Mouse (Mus musculus) neural tube, embryonic 11.5 days (tissue): ENCODE data around the gene Gm21994. TPM values are rescaled to one million over a fixed set of nuclear protein-coding genes. Genes with fewer than 3 reads are reported as not detected.
"Not testable (repeated sequence)": the region's sequence is repeated elsewhere in the genome, so short reads cannot be mapped to it uniquely, and the experiment has no call there.

Experiments used
- ATAC-seq: fragments of 200-750 bp; cut with Nextera tagmentation; 2 replicates; pipeline ENCODE4 v1.8.0; 2017; ENCODE audit warnings: moderate number of reproducible peaks, mild to moderate bottlenecking, moderate TSS enrichment, moderate library complexity; ENCODE audit not compliant: insufficient read depth, low FRiP score, low TSS enrichment
- DNase-seq: peaks from one replicate; pipeline ENCODE4 v3.0.0-alpha.2; 2015; ENCODE audit warnings: low spot score
- H3K27ac ChIP-seq: fragments of 300-500 bp; sonication (generic); 2 replicates; pipeline ENCODE4 v1.5.1; 2014; ENCODE audit warnings: low read depth, mild to moderate bottlenecking, low read length
- H3K27me3 ChIP-seq: fragments of 300-500 bp; sonication (generic); 2 replicates; pipeline ENCODE4 v1.6.1; 2014; ENCODE audit warnings: mild to moderate bottlenecking, low read length, mixed read lengths; ENCODE audit not compliant: control insufficient read depth, insufficient read depth
- H3K36me3 ChIP-seq: fragments of 300-500 bp; sonication (generic); 2 replicates; pipeline ENCODE4 v1.6.1; 2014; ENCODE audit warnings: mild to moderate bottlenecking, low read length, moderate library complexity, mixed read lengths; ENCODE audit not compliant: control insufficient read depth, insufficient read depth
- H3K4me1 ChIP-seq: fragments of 300-500 bp; sonication (generic); 2 replicates; pipeline ENCODE4 v1.6.1; 2014; ENCODE audit warnings: low read length, mixed read lengths; ENCODE audit not compliant: control insufficient read depth, insufficient read depth
- H3K4me2 ChIP-seq: fragments of 300-500 bp; sonication (generic); 2 replicates; pipeline ENCODE4 v1.6.1; 2014; ENCODE audit warnings: low read depth, mild to moderate bottlenecking, moderate library complexity
- H3K4me3 ChIP-seq: fragments of 300-500 bp; sonication (generic); 2 replicates; pipeline ENCODE4 v1.5.1; 2014; ENCODE audit warnings: low read depth, low read length
- H3K9ac ChIP-seq: fragments of 300-500 bp; sonication (generic); 2 replicates; pipeline ENCODE4 v1.6.1; 2014; ENCODE audit warnings: mild to moderate bottlenecking, low read length
- H3K9me3 ChIP-seq: fragments of 300-500 bp; sonication (generic); 2 replicates; pipeline ENCODE4 v1.6.1; 2016; ENCODE audit warnings: low read length; ENCODE audit not compliant: control insufficient read depth
- WGBS: fragments of 180-500 bp; shearing (Covaris S2); extraction: QIAGEN DNeasy Blood & Tissue Kit; methylation state at CpG from one replicate; pipeline ENCODE4 v1.1.7; 2014; 5-methylcytosine and 5-hydroxymethylcytosine counted together
- polyA plus RNA-seq: library from polyadenylated mRNA; unstranded; fragments of >200 nt; fragmentation: Nextera tagmentation; extraction: Ambion mirVana; gene quantifications from 2 replicates; pipeline ENCODE4 v1.2.1, GENCODE M21; 2014

Gm21994 gene
- 2.7 and 3.6 TPM in 2 replicates for polyA plus RNA-seq

- not testable (repeated sequence) for H3K9me3 ChIP-seq, H3K36me3 ChIP-seq, H3K27me3 ChIP-seq, H3K27ac ChIP-seq, H3K4me3 ChIP-seq, H3K9ac ChIP-seq, H3K4me2 ChIP-seq, ATAC-seq, DNase-seq, H3K4me1 ChIP-seq
- WGBS = 65% methylated on average over 2 of the region's 2 CpGs
Observed at GRCm38 (mm10) chr2:150255491-150255890, at the start of gene Gm21994. TSS of gene Gm21994 (minus strand) at chr2:150255591.

- no peak overlapping the region for H3K27ac ChIP-seq
- no peaks in the 10 kb centered on the region for H3K9me3 ChIP-seq
- DNase-seq (no peak), ATAC-seq (no peak)
- WGBS = 50% methylated on average over 1 of the region's 1 CpGs
- H3K4me3 ChIP-seq = no peak overlapping the region
- H3K4me1 ChIP-seq = no peaks in the 10 kb centered on the region
- no peaks in the 10 kb centered on the region for H3K36me3 ChIP-seq
- H3K4me2 ChIP-seq = no peak overlapping the region
- no peak overlapping the region for H3K9ac ChIP-seq
- no peaks in the 10 kb centered on the region for H3K27me3 ChIP-seq
Observed at GRCm38 (mm10) chr2:150299096-150299495, 43.7 kb upstream of the Gm21994 start.

- Histone ChIP-seq H3K4me1 (no peaks in the 10 kb centered on the region), H3K4me2 (no peak overlapping the region), H3K27me3 (no peaks in the 10 kb centered on the region), H3K27ac (no peak overlapping the region), H3K4me3 (no peak overlapping the region), H3K9ac (no peak overlapping the region), H3K9me3 (no peaks in the 10 kb centered on the region), H3K36me3 (no peaks in the 10 kb centered on the region)
- DNase-seq = no peak
- no peak for ATAC-seq
- WGBS = 88% methylated on average over 6 of the region's 6 CpGs
Observed at GRCm38 (mm10) chr2:150293669-150294068, 38.3 kb upstream of the Gm21994 start.

GRCm38 (mm10) chr2:150257291-150257690 lies 1.9 kb upstream of the Gm21994 start, which contains the start of gene Gm14124:
TSS of gene Gm14124 (plus strand) at chr2:150257517.
- not testable (repeated sequence) for H3K36me3 ChIP-seq, ATAC-seq, H3K27ac ChIP-seq, H3K9ac ChIP-seq, H3K27me3 ChIP-seq, H3K9me3 ChIP-seq, DNase-seq, H3K4me1 ChIP-seq, H3K4me3 ChIP-seq, H3K4me2 ChIP-seq
- 85% methylated on average over 3 of the region's 4 CpGs for WGBS

- not testable (repeated sequence) for ATAC-seq
- 61% methylated on average over 2 of the region's 2 CpGs for WGBS
Observed at GRCm38 (mm10) chr2:150256861-150257260, 1.5 kb upstream of the Gm21994 start.

GRCm38 (mm10) chr2:150243211-150243610 lies 12.2 kb downstream of the Gm21994 start:
- H3K9me3 ChIP-seq = no peaks in the 10 kb centered on the region
- no peaks in the 10 kb centered on the region for H3K4me1 ChIP-seq
- no peak for DNase-seq
- H3K27ac ChIP-seq = no peak overlapping the region
- no peak overlapping the region for H3K9ac ChIP-seq
- no peaks in the 10 kb centered on the region; the same call in 1 of the 2 replicates for H3K36me3 ChIP-seq
- ATAC-seq = no peak
- H3K4me2 ChIP-seq = no peak overlapping the region
- 90% methylated on average over 2 of the region's 2 CpGs for WGBS
- H3K4me3 ChIP-seq = no peak overlapping the region
- H3K27me3 ChIP-seq = no peaks in the 10 kb centered on the region

More at GRCm38 (mm10) chr2:150256861-150257260, 1.5 kb upstream of the Gm21994 start:
- H3K36me3 ChIP-seq, H3K9me3 ChIP-seq, H3K4me1 ChIP-seq, H3K27me3 ChIP-seq, H3K27ac ChIP-seq, H3K4me2 ChIP-seq, H3K4me3 ChIP-seq, H3K9ac ChIP-seq, DNase-seq: not testable (repeated sequence)

GRCm38 (mm10) chr2:150223263-150223662 lies 32.1 kb downstream of the Gm21994 start:
- H3K4me1 ChIP-seq, H3K9me3 ChIP-seq, H3K27me3 ChIP-seq, H3K9ac ChIP-seq, H3K27ac ChIP-seq, H3K36me3 ChIP-seq, DNase-seq, H3K4me2 ChIP-seq, ATAC-seq, H3K4me3 ChIP-seq: not testable (repeated sequence)

GRCm38 (mm10) chr2:150218363-150218725 lies 37.0 kb downstream of the Gm21994 start:
- 0% methylated on average over 2 of the region's 4 CpGs for WGBS
- not testable (repeated sequence) for H3K27ac ChIP-seq, DNase-seq, H3K4me1 ChIP-seq, H3K27me3 ChIP-seq, H3K9me3 ChIP-seq, H3K36me3 ChIP-seq
- Histone ChIP-seq H3K9ac (peak overlapping the region; percentile 44; the same call in 1 of the 2 replicates), H3K4me3 (peak overlapping the region; percentile 31), H3K4me2 (peak overlapping the region; percentile 25)
- ATAC-seq = peak; percentile 17; the same call in 1 of the 2 replicates

- H3K9ac ChIP-seq = peak within 1 kb of the TSS; percentile 44; the same call in 1 of the 2 replicates
- not testable (repeated sequence) for H3K36me3 ChIP-seq, H3K9me3 ChIP-seq, H3K4me1 ChIP-seq, H3K27ac ChIP-seq, H3K27me3 ChIP-seq
- peak within 1 kb of the TSS; percentile 25 for H3K4me2 ChIP-seq
- ATAC-seq = peak; percentile 99
- peak; percentile 71 for DNase-seq
- WGBS = 1% methylated on average over 15 of the region's 15 CpGs
- peak within 1 kb of the TSS; percentile 31 for H3K4me3 ChIP-seq
Observed at GRCm38 (mm10) chr2:150217600-150218362, 37.6 kb downstream of the Gm21994 start, which contains the start of gene Zfp937. TSS of gene Zfp937 (plus strand) at chr2:150218073.
